Mouse (Mus musculus) A20 (cell line): ENCODE data around the gene BC034090.
"Not testable (repeated sequence)": the region's sequence is repeated elsewhere in the genome, so short reads cannot be mapped to it uniquely, and the experiment has no call there.

Source experiments
- DNase-seq: peaks from one replicate; pipeline ENCODE4 v3.0.0-alpha.2; 2011; ENCODE audit warnings: low read depth, low spot score

The BC034090 gene

DNA sequence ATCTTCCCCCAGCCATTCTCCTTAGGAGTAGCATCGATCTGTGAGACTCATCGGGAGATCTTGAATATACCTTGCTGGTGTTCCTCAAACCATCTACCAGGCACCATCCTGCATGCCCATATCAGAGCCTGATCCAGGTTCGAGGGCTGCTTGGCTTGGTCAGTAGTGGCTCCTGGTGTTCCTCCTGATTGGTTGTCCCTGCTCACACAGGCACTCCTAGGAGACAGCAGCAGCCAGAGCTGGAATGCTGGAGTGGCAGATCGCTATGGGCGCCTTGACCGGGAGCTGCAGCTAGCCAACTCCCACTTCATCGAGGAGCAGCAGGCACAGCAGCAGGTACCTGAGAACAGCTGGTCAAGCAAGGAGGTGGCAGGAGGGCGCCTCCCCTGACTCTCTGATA is 53.0 kb downstream of the BC034090 start:
- no peak for DNase-seq

DNA sequence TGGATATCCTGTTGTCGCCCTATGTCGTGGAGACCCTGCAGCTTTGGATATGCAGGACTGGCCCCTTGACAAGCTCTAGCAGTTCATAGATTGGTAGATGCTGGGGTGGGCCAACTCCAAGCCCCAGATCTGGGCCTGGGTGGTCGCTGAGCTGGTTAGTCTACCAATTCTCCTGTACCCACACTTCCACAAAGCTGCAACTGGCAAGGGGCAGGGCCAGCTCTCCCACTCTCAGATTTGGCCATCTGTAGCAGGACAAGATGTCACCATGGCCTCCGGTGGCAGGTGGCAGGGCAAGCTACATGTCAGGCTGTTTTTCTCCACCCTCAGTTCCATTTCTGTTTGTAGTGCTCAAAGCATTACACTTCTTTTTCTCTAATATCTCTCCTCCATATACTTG is 55.6 kb downstream of the BC034090 start:
- no peak for DNase-seq

DNA sequence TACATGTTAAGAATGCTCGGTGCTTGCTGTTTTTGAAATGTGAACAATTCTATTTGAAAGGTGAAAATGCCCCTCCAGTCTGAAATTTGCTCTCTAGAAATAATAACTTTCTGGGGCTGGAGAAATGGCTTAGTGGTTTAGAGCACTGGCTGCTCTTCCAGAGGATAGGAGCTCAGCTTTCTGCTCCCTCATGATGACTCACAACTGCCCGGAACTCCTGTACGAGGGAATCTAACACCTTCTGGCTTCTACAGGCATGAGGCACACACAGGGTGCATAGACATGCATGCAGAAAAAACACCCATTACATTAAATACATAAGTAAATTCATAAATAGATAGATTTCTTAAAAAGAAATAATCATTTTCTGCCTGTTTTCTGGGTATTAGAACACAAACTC is 60.1 kb downstream of the BC034090 start:
- DNase-seq: no peak

DNA sequence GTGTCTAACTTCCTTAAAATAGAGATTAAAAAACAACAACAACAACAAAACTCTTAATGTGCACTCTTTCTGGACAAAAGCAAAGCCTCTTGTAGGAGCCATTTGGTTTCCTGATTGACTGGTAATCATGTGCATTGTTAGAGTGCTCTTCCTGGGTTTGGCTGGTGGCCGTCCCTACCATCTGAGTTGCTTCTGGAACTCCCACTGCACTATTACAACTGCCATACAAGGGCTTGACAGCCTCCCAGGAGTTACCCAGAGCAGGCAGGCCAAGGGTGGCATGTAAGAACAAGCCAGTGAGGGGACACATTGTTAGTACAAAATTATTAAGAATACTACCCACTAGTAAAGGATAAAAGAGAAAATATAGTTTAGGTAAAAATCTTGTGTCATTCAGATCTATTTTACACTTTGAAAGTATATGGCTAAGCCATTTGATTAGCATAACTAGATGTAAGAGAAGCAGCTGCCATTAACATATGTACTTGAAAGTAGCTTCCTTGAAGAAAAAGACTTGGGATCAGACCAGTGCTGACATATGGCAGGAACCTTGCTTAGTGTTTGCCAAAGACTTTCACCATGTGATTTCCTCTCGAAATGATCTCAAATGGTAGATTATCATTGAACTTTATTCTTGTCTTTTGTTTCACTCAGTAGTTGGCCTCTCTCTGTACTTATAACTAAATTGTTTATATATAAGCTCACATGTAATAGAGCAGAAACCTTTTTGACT is 65.9 kb downstream of the BC034090 start:
- no peak for DNase-seq

DNA sequence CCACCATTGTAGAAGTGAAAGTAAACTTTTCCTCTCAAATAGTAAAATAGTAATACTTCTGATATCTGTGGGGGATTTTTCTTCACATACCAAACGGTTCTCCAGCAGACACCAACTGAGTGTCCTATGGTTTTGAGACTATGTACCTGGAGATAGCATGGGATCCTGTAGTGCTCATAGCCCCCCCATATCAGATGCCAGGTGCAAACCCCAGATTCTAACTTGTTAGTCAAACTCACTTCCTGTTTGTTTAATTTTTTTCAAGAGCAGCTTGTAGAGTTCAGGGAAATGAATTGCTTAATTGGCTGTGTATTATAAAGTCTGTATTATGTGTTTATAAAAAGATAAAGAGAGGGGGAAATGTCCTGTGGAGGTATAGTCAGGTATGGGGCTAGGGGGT is 69.8 kb downstream of the BC034090 start:
- peak; percentile 64 for DNase-seq

DNA sequence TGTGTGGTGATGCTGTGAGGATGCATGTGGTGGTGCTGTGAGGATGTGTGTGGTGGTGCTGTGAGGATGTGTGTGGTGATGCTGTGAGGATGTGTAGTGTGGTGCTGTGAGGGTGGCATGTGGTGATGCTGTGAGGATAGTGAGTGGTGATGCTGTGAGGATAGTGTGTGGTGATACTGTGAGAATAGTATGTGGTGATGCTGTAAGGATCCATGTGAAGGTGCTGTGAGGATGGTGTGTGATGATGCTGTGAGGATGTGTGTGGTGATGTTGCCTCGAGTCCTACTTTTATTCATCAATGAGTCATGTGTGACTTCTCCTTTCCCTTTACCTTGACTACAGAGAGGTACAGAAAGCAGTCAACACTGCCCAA is 70.6 kb downstream of the BC034090 start:
- not testable (repeated sequence) for DNase-seq

DNA sequence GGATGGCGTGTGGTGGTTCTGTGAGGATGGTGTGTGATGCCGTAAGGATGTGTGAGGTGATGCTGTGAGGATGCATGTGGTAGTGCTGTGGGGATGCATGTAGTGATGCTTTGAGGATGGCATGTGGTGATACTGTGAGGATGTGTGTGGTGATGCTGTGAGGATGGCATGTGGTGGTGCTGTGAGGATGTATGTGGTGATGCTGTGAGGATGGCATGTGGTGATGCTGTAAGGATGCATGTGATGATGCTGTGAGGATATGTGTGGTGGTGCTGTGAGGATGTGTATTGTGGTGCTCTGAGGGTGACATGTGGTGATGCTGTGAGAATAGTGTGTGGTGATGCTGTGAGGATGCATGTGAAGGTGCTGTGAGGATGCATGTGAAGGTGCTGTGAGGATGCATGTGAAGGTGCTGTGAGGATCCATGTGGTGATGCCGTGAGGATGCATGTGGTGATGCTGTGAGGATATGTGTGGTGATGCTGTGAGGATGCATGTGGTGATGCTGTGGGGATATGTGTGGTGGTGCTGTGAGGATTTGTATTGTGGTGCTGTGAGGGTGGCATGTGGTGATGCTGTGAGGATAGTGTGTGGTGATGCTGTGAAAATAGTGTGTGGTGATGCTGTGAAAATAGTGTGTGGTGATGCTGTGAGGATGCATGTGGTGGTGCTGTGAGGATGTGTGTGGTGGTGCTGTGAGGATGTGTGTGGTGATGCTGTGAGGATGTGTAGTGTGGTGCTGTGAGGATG is 71.2 kb downstream of the BC034090 start:
- DNase-seq: no peak

DNA sequence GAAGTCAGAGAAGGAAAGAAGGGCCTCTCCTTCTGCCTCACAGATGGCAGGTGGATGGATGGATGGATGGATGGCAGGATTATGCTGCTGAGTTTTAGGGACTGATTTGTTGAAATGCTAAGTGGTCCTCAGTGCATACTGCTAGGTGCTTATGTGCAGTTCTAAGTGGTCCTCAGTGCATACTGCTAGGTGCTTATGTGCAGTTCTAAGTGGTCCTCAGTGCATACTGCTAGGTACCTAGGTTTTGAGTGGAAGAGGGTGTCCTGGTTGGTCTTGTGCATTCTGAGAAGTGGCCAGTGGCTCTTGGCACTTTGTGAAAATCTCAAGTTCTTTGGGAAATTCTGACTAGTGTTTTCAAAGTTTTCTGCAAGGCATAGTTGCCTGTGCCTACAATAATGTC is 74.3 kb downstream of the BC034090 start:
- DNase-seq: no peak

DNA sequence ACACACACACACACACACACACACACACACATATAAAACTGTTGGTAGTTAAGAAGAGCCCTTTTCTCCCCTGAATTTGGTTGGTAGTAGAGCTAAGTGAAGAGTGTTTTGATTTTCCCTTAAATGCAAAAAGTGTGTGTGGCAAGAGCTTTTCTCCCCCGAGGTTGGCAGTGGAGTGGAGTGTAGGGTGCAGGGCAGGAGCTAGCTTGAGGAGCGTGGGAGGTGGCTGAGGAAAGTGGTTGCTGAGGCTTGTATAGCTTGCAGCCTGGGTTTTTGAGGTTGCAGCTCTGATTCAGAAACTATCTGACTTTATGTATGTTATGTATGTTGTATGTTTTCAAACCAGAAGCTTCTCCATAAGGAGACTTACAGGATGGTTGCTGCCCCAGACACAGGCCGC is 76.8 kb downstream of the BC034090 start:
- no peak for DNase-seq
